Mouse (Mus musculus): ENCODE measurements around the gene Fabp2. TPM values are rescaled to one million over a fixed set of nuclear protein-coding genes. Genes with fewer than 3 reads are reported as not detected.
A peak's percentile ranks its signal among the peaks of the same experiment; 100 is the strongest.
"Not testable (repeated sequence)": the region's sequence is repeated elsewhere in the genome, so short reads cannot be mapped to it uniquely, and the experiment has no call there.

Gene Fabp2
- total RNA-seq, 2 experiments from 2014 or later, result not detected

DNA sequence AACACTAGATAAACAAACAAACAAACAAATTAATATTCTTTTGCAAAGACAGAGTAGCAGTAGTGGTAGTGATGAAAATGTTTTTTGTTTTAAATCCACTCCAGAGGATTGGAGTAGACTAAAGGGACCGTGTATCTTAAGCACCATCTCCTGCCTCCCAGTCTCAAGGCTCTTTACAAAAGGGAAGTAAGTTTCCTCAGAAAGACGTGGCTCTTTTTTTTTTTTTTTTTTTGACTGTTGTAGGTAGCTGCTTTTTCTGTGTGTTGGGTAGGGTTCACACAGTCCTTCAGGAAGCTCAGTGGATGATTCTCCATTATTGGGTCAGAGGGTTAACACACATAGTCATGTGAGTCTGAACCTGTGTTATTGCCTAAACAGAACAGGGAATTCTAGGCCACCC, 23.8 kb downstream of the Fabp2 start:
- intact Hi-C loops (cut with DNase I), result no loop called here
- DNase-seq, result no peak

DNA sequence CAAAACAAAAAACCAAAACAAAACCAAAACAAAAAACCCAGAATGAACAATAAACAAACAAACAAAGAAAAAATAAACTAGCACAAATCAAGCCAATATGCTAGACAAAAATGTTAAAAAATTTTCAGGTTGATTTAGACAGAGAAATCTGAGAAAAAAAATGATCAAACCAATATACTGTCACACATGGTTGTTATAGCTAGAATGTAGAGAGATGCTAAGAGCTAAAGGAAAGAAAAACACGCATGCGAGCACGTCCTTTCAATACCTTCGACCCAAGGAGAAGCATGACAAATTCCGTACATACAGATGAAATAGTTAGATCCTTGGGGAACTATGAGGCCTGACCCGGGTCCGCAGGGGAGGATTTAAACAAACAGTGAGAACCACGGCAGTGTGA, 24.4 kb downstream of the Fabp2 start, which contains the start of gene Gm10959:
Gene Gm10959, minus strand, starts transcription at position 101 of the 400 bp plus-strand sequence.
- intact Hi-C loops (cut with DNase I), result no loop called here
- no peak for DNase-seq

DNA sequence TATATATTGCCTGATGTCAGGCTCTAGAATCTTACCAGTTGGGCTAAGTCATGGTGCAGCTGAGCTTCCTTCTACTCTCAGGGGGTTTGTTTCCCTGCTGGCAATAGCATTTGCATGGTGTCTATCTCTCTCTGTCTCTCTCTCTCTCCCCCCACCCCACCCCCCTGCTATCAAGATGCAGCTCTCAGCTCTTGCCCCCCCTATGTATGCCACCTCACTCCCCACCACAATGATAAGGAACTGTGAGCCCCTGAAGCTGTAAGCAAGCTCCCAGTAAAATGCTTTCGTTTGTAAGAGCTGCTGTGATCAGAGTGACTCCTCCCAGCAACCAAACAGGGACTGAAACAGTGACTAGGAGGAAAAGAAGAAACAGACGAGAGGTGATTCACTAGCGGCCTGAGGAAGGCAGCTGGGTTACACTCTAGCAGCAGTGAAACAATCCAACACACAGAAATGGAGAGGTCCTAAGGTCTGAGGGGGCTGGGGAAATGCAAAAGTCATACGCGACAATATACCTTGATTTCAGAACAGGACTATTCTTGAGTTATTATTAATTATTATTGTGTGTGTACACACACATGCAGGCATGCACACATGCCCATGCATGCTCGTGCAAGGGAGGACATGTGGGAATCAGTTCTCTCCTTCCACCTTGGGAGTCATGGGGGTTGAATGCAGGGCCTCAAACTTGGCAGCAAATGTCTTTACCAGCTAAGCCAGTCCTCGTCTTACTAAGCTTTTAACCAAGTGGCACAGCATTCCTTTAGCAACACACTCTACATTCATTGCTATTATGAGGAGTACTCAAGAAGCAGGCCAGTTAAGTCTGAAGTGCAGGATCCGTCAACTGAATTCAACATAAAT, 25.9 kb downstream of the Fabp2 start:
- intact Hi-C loops (cut with DNase I), result no loop called here
- DNase-seq, result no peak

DNA sequence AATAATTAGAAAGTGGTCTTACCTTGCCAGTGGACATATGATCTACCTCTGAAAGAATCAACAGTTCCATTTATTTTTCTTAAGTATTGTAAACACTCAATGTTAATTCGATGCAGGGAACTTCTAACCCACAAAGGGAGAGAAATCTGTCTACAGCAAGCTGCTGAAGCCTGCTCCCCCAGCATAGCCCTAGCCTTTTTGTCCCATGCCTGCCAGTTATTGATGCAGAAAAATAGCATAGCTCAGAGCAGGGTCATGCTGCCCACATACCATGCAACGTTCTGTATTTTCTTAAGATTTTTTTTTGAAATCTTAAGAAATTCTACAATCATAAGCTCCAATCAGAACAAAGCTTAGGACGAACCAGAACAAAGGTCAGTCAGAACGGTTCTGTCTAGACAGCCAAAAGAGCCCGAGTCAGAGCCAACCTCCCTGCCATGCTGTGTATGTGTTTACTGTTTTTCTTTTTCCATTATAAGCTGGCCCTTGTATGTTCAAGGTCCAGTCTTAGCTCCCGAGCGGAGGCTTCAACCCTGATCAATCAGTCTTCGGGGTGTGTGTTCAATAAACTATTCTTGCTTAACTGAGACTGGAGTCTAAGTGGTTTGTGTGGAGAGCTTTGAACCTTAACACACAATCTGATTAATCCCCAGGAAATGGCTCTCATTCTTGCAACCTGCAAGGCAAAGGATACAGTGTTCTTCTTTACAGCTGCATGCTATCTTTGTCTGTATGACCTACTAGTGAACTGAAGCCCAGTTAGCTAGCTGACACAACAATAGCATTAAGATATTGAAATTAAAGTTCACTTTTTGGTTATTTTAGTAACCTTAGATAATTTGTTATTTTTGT, 27.0 kb downstream of the Fabp2 start:
- intact Hi-C loops (cut with DNase I), result no loop called here
- no peak for DNase-seq

DNA sequence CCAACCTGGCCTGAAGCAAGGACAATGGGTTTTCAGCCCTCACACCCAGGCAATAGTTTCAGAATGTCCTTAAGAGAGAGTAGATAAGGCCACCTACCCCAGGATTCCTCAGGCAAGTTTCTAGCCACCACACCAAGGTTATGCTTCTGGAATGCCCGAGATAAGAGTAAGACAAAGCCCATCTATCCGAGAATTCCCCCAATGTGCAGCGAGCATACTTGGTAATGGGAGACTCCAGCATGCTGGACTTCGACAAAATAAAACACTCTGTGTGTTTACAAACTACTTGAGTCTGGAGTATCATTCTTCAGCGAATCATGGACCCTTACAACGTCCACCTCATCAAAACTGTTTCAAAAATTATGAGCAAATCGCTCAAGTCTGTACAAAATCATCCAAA, 28.3 kb downstream of the Fabp2 start:
- DNase-seq, result no peak
- intact Hi-C loops (cut with DNase I), result no loop called here

DNA sequence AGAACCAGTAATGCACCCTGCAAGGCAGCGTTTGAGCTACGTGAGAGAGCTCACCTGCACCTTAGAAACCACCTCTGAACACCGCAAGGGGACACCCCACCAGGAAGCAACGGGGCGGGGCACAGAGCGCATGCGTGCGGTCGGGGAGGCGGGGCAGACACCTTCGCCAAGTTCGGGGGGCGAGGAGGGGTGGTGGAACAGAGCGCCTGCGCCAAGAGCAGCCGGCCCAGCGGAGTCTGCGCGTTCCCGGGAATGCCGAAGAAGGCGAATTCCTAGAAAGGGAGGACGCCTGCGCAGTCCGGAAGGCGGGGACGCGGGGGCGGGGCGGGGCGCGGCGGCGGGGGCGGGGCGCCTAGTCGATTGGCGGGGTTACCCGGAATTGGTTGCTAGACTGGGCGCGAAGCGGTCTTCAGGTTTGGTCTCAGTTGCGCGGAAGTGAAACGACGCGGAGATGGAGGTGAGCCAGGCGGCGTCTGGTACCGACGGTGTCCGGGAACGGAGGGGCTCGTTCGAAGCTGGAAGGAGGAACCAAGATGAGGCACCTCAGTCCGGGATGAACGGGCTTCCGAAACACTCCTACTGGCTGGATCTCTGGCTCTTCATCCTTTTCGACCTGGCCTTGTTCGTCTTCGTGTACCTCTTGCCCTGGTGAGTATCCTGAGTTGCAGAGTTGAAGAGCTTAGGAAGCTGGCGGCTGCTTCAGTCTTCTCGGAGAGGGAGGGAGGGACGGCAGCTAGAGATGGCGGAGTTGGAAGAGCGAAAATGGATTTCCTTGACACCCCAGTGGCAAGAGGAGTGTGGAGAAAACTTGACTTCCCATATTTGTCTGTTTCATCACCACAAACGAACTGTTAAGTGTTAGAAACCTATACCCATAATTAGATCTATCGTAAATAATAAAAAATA, 29.4 kb downstream of the Fabp2 start, which contains the start of gene 1810037I17Rik:
Gene 1810037I17Rik, plus strand, starts transcription at position 195 of the 906 bp plus-strand sequence.
- DNase-seq, result peak; percentile 92 to 96
- intact Hi-C loops (cut with DNase I), result no loop called here

DNA sequence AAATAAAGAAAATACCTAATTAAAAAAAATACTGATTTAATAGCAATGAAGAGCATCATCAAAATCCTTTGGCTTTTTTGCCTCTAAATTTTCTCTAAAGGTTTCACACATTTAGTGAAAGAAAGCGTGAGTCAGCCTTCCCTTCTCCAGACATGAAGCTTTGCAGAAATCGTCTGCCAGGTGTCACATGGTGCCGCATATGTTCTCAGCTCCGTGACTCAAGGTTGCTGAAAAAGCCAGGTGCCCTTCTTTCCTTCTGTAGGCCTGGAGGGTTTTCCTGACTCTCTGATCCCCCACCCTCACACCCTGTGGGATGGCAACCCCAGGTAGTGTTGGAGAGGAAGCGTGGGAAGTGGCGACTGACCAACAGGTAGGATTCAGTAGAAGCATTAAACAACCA, 34.9 kb downstream of the Fabp2 start:
- intact Hi-C loops (cut with DNase I), result loop anchor here (10.0 kb wide), 1 partner anchor 425 kb away; no protein-coding TSS in a partner anchor

DNA sequence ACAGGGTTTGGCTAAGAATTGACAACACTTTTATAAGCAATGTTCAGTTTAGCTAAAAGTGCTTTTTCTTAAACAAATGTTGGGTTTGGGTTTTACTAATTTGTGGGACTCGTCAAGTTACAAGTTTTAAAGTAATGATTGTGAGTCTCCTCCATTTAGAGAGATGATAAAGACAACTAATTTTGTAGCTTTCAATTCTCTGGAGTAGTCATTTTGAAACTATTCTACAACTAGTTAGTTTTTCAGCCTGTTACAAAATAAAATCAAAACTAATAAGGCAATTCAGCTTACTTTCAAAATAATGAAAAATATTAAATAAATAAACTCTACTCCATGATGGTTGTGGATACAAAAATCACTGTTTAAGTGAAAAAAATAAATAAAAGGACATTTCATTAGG, 37.6 kb downstream of the Fabp2 start:
- intact Hi-C loops (cut with DNase I), result loop anchor here (10.0 kb wide), 1 partner anchor 422 kb away; no protein-coding TSS in a partner anchor
- no peak for DNase-seq

More for the DNA sequence above, 34.9 kb downstream of the Fabp2 start:
- no peak for DNase-seq

DNA sequence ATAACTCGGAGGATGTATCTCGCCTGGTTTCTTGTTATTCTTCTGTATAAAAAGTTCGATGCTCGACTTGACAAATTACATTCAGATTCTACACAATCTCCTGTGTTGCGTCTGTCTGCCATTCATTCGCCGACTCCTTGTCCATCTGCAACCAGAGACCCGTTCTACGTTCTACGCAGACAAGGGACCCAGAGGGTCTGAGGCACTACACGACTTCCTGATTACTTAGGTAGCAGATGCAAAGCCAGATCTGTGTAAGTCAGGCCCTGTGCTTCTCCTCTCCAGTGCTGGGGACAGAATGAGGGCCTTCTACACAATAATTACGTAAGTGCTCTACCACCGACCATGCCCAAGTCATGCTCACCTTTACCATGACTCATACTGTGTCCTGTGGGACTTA, 42.3 kb downstream of the Fabp2 start:
- not testable (repeated sequence) for DNase-seq
- intact Hi-C loops (cut with DNase I), result loop anchor here (2.0 to 10.0 kb wide), 2 partner anchors 166 to 418 kb away; no protein-coding TSS in a partner anchor

DNA sequence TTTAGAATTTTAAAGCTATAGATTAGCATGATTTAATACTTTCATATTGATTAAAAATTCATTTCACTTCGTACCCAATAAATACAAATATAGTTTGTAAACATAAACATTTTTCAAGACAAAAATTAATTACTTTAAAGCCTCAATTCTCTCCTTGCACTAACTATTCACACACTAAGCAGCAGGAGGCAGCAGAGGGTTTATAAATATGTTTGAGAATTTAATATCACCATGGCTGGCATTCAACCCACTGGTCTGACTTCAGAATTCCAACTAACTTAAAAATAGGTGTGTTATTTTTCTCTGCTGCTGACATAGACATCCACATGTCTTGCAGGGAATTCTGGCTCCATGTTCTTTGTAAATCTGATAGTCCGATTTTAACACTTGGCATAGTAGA, 44.3 kb downstream of the Fabp2 start:
- intact Hi-C loops (cut with DNase I), result loop anchor here (10.0 kb wide), 1 partner anchor 416 kb away; no protein-coding TSS in a partner anchor
- peak in 1 of 2 experiments; percentile 40 for DNase-seq

DNA sequence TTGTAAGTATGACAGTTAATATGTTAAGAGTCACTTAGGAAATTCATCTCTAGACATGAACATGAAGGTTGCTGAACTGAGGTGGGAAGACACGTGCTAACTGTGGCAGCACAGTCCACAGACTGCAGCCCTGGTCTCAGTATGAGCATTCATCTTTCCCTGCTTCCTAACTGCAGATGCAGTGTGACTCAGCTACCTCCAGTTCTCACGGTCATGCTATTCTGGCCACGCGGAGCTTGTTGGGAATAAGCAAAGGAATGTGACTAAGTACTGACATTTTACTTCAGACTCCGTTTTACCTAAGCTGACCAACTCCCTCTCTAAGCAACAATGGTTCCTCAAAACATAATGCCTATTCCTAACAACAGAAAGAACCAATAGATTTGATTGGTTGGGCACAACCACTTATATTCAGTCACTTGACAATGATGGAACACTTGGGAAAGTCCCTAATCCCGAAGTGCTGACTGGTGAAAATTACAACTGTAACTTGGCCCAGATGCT, 48.6 kb downstream of the Fabp2 start:
- no peak for DNase-seq
- intact Hi-C loops (cut with DNase I), result no loop called here

Other genes starting within 250 kb of the Fabp2 start
- 1 to 10 TPM; 1.6 to 1.9 TPM for gene Pde5a, start 166.1 kb upstream of the Fabp2 start, total RNA-seq (2021)
- gene Gm10959, start 24.3 kb downstream of the Fabp2 start, total RNA-seq (2021), result not detected
- gene 1810037I17Rik, start 29.1 kb downstream of the Fabp2 start, total RNA-seq (2021), result 10 to 100 TPM; 21.1 to 24.7 TPM
- 10 to 100 TPM in 1 of 2 experiments, 1 to 10 TPM in 1; 8.4 to 11.1 TPM for gene Usp53, start 89.4 kb downstream of the Fabp2 start, total RNA-seq (2021)
- 100 to 1,000 TPM; 209 to 515 TPM for gene Myoz2, start 139.9 kb downstream of the Fabp2 start, total RNA-seq (2021)

Measured in gastrocnemius, postnatal 36 days (tissue).